Mouse (Mus musculus): Measurements from ENCODE around the gene Tmem161a.

DNA sequence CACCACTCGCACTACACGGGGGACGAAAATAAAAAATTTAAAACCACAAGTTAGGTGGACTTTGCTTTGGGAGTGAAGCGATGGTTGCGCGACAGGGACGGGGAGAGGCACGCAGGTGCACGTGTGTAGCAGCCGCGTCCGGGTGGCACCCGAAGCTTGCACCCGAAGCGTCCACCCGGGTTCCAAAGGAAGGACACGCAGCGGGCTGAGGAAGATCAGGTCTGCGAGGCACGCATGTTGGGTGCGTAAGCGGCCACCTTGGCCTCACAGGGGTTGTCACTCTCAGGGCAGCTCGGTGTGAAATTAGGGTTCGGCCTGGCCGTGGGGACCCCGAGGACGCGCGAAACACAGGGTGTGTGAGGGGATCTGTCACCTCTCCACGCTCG is 39.6 kb downstream of the Tmem161a start:
- TF ChIP-seq EP300 (IDR thresholded peaks at IDR 0.05; ENCODE audit: low read depth) (no peak), CTCF (IDR thresholded peaks at IDR 0.05; ENCODE audit: low read depth) (no peak)
